Mouse (Mus musculus) neural tube, embryonic 14.5 days (tissue): ENCODE measurements around the gene Timd4. TPM values are rescaled to one million over a fixed set of nuclear protein-coding genes. Genes with fewer than 3 reads are reported as not detected.

Experiments used
- polyA plus RNA-seq: library from polyadenylated mRNA; unstranded; fragments of >200 nt; fragmentation: Nextera tagmentation; extraction: Ambion mirVana; gene quantifications from 2 replicates; pipeline ENCODE4 v1.2.1, GENCODE M21; 2014

Gene Timd4
- polyA plus RNA-seq, 1 experiment from 2014 or later = not detected

Other genes with a start within 250 kb of the Timd4 start
- not detected in 2 replicates for gene BC053393, start 239.3 kb upstream of the Timd4 start, polyA plus RNA-seq
- gene Dppa1, start 181.5 kb upstream of the Timd4 start, polyA plus RNA-seq = not detected in 2 replicates
- gene Timd2, start 103.7 kb upstream of the Timd4 start, polyA plus RNA-seq = not detected in 2 replicates
- not detected in 2 replicates for gene Havcr1, start 75.7 kb upstream of the Timd4 start, polyA plus RNA-seq